Mouse (Mus musculus): ENCODE results near the gene Lmbrd1. TPM values are rescaled to one million over a fixed set of nuclear protein-coding genes. Genes with fewer than 3 reads are reported as not detected.
"Not testable (repeated sequence)": the region's sequence is repeated elsewhere in the genome, so short reads cannot be mapped to it uniquely, and the experiment has no call there.

Lmbrd1 gene
- polyA plus RNA-seq, 1 experiment from 2014 or later, result 21.1 TPM

DNA sequence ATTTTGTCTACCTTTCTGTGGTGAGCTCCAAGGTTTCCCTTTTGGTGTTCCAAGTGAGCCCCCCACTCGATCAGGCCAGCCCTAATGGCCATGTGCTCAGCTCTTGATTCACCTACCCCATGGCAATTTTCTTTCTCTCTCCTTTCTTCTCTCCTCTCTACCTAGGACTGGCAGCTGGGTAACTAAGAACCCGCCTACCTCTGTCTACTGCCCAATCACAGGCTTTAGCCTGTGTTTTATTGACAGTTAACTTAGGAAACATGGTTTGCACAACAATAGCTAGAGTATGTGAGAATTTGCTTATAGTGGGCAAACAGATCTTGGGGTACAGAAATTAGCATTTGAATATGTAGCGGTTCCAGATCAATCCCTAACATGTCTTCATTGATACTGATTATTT is 62.5 kb downstream of the Lmbrd1 start:
- WGBS, result 79% methylated on average over 3 of the region's 3 CpGs
- Histone ChIP-seq H3K4me3 (no peak overlapping the region), H3K27me3 (ENCODE audit: insufficient read depth, poor library complexity, severe bottlenecking) (no peaks in the 10 kb centered on the region), H3K36me3 (no peaks in the 10 kb centered on the region), H3K9me3 (no peaks in the 10 kb centered on the region), H3K27ac (no peak overlapping the region), H3K4me1 (no peaks in the 10 kb centered on the region)
- DNase-seq (ENCODE audit: low spot score), result no peak

DNA sequence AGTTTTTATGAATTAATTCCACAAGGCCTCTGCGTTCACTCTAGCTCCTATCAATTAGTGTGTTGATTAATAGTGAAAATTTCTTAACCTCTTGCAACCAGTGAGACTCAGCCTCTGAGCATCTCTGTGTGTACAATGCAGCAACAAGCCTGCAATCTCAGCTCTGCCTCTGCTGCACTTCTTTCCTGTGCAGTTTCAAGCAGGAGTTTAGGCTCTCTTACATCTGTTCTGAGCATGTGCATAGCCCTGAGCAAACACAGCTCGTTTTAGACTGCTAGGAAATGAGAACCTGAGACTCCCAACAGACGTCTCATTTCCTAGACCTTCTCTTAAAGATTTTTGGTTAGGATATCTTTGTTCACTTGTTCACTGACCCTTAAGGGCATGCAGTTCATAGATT is 63.1 kb downstream of the Lmbrd1 start:
- Histone ChIP-seq H3K4me1 (no peaks in the 10 kb centered on the region), H3K27ac (no peak overlapping the region), H3K36me3 (no peaks in the 10 kb centered on the region), H3K27me3 (ENCODE audit: insufficient read depth, poor library complexity, severe bottlenecking) (no peaks in the 10 kb centered on the region), H3K4me3 (no peak overlapping the region), H3K9me3 (no peaks in the 10 kb centered on the region)
- no peak for DNase-seq (ENCODE audit: low spot score)
- WGBS, result 64% methylated on average over 3 of the region's 3 CpGs

DNA sequence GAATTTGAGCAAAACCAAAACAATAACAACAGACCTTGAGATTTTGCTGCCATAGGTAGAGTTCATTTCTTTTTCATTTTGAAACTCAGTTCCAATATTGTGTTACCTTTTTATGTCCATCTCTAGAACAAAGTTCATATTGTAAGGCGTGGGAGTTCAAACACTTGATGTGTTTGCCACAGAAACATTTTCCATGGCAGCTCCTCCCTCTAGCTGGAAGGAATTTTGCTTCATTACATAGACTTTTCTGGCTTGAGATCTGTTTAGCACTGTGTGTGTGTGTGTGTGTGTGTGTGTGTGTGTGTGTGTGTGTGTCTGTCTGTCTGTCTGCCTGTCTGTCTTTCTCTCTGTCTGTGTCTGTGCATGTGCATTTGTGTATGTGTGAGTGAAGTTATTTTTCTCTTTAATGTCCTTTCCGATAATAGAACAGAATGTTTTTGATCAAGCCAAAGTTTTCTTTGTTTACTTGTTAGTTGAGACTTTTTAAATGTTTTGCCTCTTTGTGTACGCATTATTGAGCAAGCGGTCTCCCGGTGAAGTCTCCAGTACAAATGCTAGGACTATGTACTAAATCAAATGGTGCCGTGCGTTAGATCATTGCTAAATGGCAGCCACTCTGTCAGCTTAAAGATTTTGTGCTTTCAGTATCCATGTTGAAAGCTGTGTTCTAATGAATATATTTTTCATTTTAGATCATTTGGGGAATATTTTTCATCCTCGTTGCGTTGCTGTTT is 64.9 kb downstream of the Lmbrd1 start:
- peaks cover 8% of the 10 kb centered on the region; the same call in 1 of the 2 replicates for H3K36me3 ChIP-seq
- H3K27me3 ChIP-seq (ENCODE audit: insufficient read depth, poor library complexity, severe bottlenecking), result no peaks in the 10 kb centered on the region
- no peak for DNase-seq (ENCODE audit: low spot score)
- no peak overlapping the region for H3K27ac ChIP-seq
- no peak overlapping the region for H3K4me3 ChIP-seq
- H3K4me1 ChIP-seq, result no peaks in the 10 kb centered on the region
- 94% methylated on average over 9 of the region's 9 CpGs for WGBS
- H3K9me3 ChIP-seq, result no peaks in the 10 kb centered on the region

DNA sequence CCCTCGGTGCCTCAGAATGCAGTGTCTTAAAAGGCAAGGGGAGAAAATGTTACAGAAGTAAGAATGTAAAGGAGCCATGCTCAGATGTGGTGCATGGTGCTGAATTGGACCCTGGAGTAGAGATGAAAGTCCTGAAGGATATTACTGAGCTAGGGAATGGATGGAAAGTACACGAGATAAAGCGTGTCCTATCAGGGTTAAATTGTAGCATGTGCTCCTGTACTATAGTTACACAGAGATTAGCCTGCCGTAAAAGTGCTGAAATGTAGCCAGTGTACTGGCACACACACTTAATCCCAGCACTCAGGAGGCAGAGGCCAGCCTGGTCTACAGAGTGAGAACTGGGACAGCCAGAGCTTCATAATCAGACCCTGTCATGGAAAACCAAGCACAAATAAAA is 74.3 kb downstream of the Lmbrd1 start:
- H3K27ac ChIP-seq, result no peak overlapping the region
- no peaks in the 10 kb centered on the region for H3K9me3 ChIP-seq
- 82% methylated on average over 4 of the region's 4 CpGs for WGBS
- H3K36me3 ChIP-seq, result peaks cover 24% of the 10 kb centered on the region; the same call in 1 of the 2 replicates
- no peaks in the 10 kb centered on the region for H3K4me1 ChIP-seq
- H3K4me3 ChIP-seq, result no peak overlapping the region
- DNase-seq (ENCODE audit: low spot score), result no peak
- H3K27me3 ChIP-seq (ENCODE audit: insufficient read depth, poor library complexity, severe bottlenecking), result no peaks in the 10 kb centered on the region

DNA sequence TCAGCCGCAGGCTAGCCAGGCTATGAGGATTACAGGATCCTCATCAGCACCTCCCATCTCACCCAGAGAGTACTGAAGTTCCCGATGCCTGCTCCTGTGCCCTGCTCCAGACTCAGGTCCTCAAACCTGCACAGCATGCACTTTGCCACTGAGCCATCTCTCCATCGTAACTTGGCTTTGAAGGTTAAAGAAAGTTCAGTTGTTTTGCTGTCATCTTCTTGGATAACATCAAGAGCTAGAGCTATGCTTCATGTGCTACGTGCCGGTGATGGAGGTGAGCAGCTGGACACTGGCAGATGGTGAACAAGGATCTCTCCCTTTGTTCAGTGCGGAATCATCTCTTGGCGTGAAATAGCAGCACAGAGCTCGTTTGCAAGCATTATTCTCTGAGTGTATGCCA is 80.1 kb downstream of the Lmbrd1 start:
- Histone ChIP-seq H3K9me3 (no peaks in the 10 kb centered on the region), H3K27me3 (ENCODE audit: insufficient read depth, poor library complexity, severe bottlenecking) (no peaks in the 10 kb centered on the region), H3K4me1 (no peaks in the 10 kb centered on the region), H3K27ac (no peak overlapping the region), H3K36me3 (peaks cover 9% of the 10 kb centered on the region; the same call in 1 of the 2 replicates), H3K4me3 (no peak overlapping the region)
- no peak for DNase-seq (ENCODE audit: low spot score)
- 89% methylated on average over 8 of the region's 8 CpGs for WGBS

DNA sequence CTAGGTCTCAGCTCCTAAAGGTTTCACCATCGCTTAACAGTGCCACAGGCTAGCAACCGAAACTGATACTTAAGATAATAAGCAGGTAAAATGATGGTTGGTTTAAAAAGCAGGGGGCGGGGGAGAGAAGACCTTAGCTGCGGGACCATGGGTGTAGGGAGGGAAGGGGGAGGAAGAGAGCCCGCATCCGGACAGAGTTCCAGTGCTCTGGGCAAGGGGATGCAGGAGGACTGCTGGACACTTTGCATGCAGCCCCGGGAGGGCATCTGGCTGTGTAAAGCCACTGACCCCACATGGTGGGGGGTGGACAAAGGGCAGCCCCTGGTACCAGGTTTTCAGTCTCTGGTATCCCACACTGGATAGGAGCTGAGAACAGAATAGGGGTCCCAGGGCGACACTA is 88.0 kb downstream of the Lmbrd1 start:
- DNase-seq (ENCODE audit: low spot score), result no peak
- H3K4me1 ChIP-seq, result no peaks in the 10 kb centered on the region
- H3K27ac ChIP-seq, result no peak overlapping the region
- no peaks in the 10 kb centered on the region for H3K9me3 ChIP-seq
- no peak overlapping the region for H3K4me3 ChIP-seq
- peaks cover 13% of the 10 kb centered on the region; the same call in 1 of the 2 replicates for H3K36me3 ChIP-seq
- WGBS, result 79% methylated on average over 8 of the region's 8 CpGs
- no peaks in the 10 kb centered on the region for H3K27me3 ChIP-seq (ENCODE audit: insufficient read depth, poor library complexity, severe bottlenecking)

DNA sequence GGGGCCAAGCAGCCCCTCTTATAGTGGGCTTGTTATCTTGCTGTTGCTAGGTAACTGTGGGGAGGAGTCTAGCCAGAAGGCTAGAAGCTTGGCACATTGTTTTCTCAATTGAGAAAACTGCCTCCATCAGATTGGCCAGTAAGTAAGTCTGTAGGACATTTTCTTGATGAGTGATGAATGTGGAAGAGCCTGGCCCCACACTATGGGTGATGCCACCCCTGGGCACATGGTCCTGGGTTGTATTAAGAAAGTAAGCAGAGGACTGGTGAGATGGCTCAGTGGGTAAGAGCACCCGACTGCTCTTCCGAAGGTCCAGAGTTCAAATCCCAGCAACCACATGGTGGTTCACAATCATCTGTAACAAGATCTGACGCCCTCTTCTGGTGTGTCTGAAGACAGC is 88.8 kb downstream of the Lmbrd1 start:
- WGBS, result 72% methylated on average over 3 of the region's 3 CpGs
- not testable (repeated sequence) for H3K4me1 ChIP-seq; H3K4me3 ChIP-seq; H3K9me3 ChIP-seq; H3K27ac ChIP-seq; DNase-seq (ENCODE audit: low spot score); H3K27me3 ChIP-seq (ENCODE audit: insufficient read depth, poor library complexity, severe bottlenecking)
- peaks cover 10% of the 10 kb centered on the region; the same call in 1 of the 2 replicates for H3K36me3 ChIP-seq

DNA sequence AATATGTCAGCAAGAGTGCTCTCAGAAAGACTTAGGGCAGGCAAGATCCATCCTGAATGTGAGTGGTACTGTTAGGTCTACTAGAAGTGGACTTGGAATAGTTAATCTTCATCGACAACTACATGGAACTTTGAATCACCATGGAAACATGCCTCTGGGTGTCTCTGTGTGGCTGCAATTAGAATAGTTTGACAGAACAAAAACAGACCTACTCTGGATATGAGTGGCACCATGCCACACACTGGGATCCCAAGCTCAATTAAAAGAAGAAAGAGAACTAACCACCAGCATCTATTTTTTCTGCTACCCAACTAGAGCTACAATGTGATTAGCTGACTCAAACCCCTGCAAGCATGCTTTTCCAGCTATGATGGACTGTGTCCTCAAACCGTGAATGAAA is 95.2 kb downstream of the Lmbrd1 start:
- Histone ChIP-seq H3K9me3 (no peaks in the 10 kb centered on the region), H3K27ac (no peak overlapping the region), H3K4me3 (no peak overlapping the region), H3K36me3 (no peaks in the 10 kb centered on the region), H3K4me1 (no peaks in the 10 kb centered on the region), H3K27me3 (ENCODE audit: insufficient read depth, poor library complexity, severe bottlenecking) (no peaks in the 10 kb centered on the region)
- 84% methylated on average over 2 of the region's 2 CpGs for WGBS
- DNase-seq (ENCODE audit: low spot score), result no peak

DNA sequence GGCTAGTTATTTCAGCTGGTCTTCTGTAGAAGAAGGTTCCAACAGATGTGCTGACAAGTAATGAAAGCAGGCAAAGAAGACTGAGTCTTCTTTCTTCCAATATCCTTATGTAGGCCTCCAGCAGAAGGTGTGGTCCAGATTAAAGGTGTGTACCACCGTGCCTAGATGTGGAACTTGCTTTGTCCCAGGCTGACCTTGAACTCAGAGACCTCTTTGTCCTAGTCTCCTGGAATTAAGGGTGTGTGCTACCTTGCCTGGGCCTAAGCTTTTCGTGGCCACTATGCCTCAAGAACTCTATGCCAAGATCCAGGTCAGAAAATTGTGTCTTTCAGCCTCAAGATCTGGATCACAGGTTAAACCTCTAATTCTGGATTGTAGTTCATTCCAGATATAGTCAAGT is 98.1 kb downstream of the Lmbrd1 start:
- DNase-seq (ENCODE audit: low spot score), result no peak
- Histone ChIP-seq H3K9me3 (no peaks in the 10 kb centered on the region), H3K27ac (no peak overlapping the region), H3K36me3 (no peaks in the 10 kb centered on the region), H3K4me3 (no peak overlapping the region), H3K27me3 (ENCODE audit: insufficient read depth, poor library complexity, severe bottlenecking) (no peaks in the 10 kb centered on the region), H3K4me1 (no peaks in the 10 kb centered on the region)
- 91% methylated on average over 2 of the region's 2 CpGs for WGBS

DNA sequence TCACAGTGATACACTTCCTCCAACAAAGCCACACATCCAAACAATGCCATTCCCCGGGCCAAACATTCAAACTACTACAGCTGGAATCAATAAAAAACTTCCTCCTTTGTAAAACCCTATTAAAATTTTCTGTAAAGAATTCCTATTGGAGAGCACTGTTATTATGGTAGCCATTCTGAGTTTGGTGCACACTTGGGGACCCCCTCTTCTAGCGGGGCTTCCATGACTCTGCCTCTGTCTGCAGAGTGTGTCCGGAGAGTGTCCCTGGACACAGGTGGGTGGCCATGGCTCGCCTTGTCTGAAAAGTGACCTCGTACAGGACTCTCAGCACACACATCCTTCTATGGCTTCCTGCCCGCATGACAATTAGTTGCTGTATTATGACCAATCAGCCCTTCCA is 114.7 kb downstream of the Lmbrd1 start:
- Histone ChIP-seq H3K27me3 (ENCODE audit: insufficient read depth, poor library complexity, severe bottlenecking) (no peaks in the 10 kb centered on the region), H3K4me3 (no peak overlapping the region), H3K36me3 (no peaks in the 10 kb centered on the region), H3K27ac (no peak overlapping the region), H3K4me1 (no peaks in the 10 kb centered on the region), H3K9me3 (no peaks in the 10 kb centered on the region)
- 85% methylated on average over 6 of the region's 6 CpGs for WGBS
- DNase-seq (ENCODE audit: low spot score), result no peak

DNA sequence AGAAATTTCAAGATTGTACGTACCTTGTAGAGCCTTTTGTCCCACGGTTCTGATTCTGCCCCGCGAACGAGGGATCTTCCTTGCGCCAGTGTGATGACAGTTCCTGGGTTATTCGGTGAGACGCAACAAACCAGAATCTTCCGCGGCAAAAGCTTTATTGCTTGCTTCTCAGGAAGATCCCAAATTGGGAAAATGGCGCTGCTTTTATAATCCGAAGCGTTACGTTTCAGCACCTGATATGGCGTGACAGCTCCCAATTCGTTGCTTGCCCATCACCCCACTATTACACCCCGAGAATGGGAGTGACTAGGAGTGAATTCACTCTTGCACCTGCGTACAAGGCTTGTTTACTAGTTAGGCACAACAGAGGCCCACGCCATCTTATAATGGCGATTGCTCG is 129.5 kb downstream of the Lmbrd1 start:
- not testable (repeated sequence) for H3K4me1 ChIP-seq; DNase-seq (ENCODE audit: low spot score); H3K27ac ChIP-seq; H3K36me3 ChIP-seq; H3K27me3 ChIP-seq (ENCODE audit: insufficient read depth, poor library complexity, severe bottlenecking); H3K4me3 ChIP-seq; H3K9me3 ChIP-seq
- WGBS, result 90% methylated on average over 21 of the region's 21 CpGs

Measured in heart, embryonic 10.5 days (tissue).